Mouse (Mus musculus): ENCODE results near the gene Rgs9. TPM values are rescaled to one million over a fixed set of nuclear protein-coding genes. Genes with fewer than 3 reads are reported as not detected.
A peak's percentile ranks its signal among the peaks of the same experiment; 100 is the strongest.

Rgs9 gene
- polyA plus RNA-seq, 1 experiment from 2014 or later = 12.4 TPM

DNA sequence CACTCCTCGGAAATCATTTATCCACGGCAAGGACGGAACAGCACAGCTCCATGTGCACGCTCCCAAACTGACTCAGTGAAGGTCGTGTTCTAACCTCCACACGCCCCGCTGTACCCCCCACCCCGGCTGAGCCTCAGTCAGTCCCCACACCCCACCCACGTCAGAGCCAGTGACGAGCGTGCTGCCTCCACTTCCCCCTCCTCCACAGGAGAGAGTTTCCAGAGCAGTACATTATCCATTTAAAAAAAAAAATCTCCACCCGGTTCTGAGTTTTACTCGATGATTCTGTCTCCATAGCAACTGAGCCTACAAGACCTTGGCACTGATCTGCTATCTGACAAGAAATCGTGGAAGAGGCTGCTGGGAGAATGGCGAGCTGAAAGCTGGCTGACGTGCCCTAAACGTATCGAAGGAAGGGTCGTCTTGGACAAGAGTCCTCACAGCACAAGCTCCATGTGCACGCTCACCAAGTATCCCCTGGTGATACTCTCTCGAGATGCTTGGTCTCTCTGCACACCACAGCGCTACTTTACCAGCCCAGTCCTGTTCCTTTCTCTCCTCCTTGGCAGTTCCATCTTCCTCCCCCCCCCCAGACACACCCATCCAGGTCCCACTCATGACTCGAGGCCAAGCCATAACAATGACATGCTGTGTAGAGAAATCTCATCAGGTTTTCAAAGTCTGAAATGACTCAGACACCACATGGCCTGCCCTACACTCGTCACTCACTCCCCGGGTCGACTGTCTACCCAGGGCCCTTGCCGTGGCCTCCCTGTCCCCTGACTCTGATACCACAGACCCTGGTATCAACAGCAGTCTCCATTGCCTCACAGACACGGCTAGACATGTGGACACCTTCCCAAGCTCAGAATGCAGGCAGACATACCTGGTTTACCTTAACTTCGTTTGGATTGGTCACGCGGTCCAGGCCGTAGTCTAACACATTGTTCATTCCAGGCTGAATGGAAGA lies 38.7 kb downstream of the Rgs9 start:
- Histone ChIP-seq H3K27me3 (no peaks in the 10 kb centered on the region), H3K9me3 (no peaks in the 10 kb centered on the region), H3K9ac (no peak overlapping the region), H3K4me1 (replicated peaks) (0 out of 2 replicates have a peak, but pooled peaks cover 12% of the 10 kb centered on the region), H3K4me3 (no peak overlapping the region), H3K4me2 (no peak overlapping the region), H3K36me3 (0 out of 2 replicates have a peak, but pooled peaks cover 6% of the 10 kb centered on the region), H3K27ac (replicated peaks) (peak overlapping the region; percentile 59)
- 77% methylated on average over 32 of the region's 32 CpGs for WGBS
- ATAC-seq (ENCODE audit: low FRiP score, low read depth) = peak; percentile 59; the same call in 1 of the 2 replicates

DNA sequence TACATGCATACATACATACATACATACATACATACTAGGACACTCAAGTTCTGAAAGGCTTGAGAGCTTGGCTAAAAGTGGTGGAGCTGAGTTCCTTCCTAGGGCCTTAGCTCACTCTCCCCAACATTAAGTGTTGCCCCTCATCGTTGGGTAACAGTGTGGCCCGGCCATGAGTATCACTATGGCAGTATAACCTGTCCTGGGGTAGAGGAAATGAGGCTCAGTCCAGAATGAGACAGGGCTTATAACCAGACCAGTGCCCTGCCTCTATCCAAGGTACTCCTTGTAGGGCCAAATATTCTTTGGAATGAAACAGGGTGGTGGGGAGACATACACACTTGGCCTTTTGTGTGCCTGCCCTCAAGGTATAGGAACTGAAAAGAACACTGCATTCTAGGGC lies 40.1 kb downstream of the Rgs9 start:
- no peak overlapping the region for H3K4me2 ChIP-seq
- H3K9ac ChIP-seq = no peak overlapping the region
- H3K4me1 ChIP-seq (replicated peaks) = 0 out of 2 replicates have a peak, but pooled peaks cover 7% of the 10 kb centered on the region
- WGBS = 91% methylated on average over 2 of the region's 2 CpGs
- no peaks in the 10 kb centered on the region for H3K27me3 ChIP-seq
- no peak for ATAC-seq (ENCODE audit: low FRiP score, low read depth)
- H3K27ac ChIP-seq (replicated peaks) = no peak overlapping the region
- H3K36me3 ChIP-seq = 0 out of 2 replicates have a peak, but pooled peaks cover 6% of the 10 kb centered on the region
- H3K9me3 ChIP-seq = no peaks in the 10 kb centered on the region
- no peak overlapping the region for H3K4me3 ChIP-seq

DNA sequence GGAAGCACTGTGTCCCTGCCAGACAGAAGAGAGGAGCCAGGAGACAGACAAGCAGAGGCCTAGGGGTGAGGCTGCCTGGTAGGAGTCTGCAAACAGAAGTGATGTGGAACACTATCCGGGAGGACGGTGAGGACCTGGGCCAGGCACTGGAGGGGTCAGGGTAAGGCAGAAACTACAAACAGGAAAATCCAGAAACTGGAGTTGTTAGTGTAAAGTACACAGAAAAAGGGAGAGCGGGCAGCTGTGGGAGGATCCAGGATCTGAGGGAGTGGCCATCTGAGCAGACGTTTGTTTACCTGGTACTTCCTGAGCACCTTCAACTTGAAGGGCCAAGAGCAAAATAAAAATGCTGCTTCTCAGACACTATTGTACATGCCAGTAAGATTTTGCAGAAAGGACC lies 42.9 kb downstream of the Rgs9 start:
- Histone ChIP-seq H3K9ac (no peak overlapping the region), H3K4me2 (no peak overlapping the region), H3K27ac (replicated peaks) (no peak overlapping the region), H3K27me3 (no peaks in the 10 kb centered on the region), H3K4me3 (no peak overlapping the region), H3K9me3 (no peaks in the 10 kb centered on the region), H3K36me3 (no peaks in the 10 kb centered on the region), H3K4me1 (replicated peaks) (0 out of 2 replicates have a peak, but pooled peaks cover 7% of the 10 kb centered on the region)
- ATAC-seq (ENCODE audit: low FRiP score, low read depth) = no peak
- 82% methylated on average over 4 of the region's 4 CpGs for WGBS

DNA sequence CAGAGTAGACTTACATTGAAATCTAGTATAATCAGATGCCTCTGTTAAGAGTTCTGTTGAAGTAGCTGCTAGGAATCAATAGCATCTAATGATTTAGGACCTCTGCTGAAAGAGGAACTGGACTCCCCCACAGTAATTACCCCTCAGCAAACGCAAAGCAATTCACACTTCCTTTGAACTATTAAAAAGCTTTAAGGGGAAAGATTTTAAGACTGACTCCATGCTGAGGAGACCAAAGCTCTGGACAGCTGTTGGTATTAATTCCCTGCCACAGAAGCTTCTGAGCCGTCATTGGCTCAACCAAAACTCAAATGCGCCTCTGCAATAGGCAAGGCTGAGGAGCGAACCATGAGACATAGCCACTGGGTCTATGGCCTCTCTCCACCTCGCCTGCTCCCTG lies 45.4 kb downstream of the Rgs9 start:
- no peak overlapping the region for H3K4me2 ChIP-seq
- H3K9ac ChIP-seq = no peak overlapping the region
- no peaks in the 10 kb centered on the region for H3K4me1 ChIP-seq (replicated peaks)
- ATAC-seq (ENCODE audit: low FRiP score, low read depth) = no peak
- H3K36me3 ChIP-seq = no peaks in the 10 kb centered on the region
- H3K9me3 ChIP-seq = no peaks in the 10 kb centered on the region
- H3K27ac ChIP-seq (replicated peaks) = no peak overlapping the region
- no peaks in the 10 kb centered on the region for H3K27me3 ChIP-seq
- no peak overlapping the region for H3K4me3 ChIP-seq
- WGBS = 70% methylated on average over 5 of the region's 5 CpGs

DNA sequence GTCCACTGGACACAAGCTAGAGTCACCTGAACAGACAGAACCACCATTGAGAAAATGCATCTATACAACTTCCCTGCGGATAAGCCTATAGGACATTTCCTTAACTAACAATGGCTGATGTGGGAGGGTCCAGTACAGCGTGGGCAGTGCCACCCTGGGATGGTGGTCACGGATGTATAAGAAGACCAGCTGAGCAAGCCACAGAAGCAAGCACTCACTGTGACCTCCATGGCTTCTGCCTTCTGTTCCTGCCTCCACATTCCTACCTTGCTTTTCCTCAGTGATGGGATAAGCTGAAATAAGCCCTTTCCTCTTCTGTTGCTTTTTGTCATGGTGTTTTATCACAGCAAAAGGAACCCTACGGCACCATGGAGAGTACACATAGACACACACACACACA lies 47.4 kb downstream of the Rgs9 start:
- Histone ChIP-seq H3K4me1 (replicated peaks) (no peaks in the 10 kb centered on the region), H3K9me3 (no peaks in the 10 kb centered on the region), H3K36me3 (no peaks in the 10 kb centered on the region), H3K4me2 (no peak overlapping the region), H3K27ac (replicated peaks) (no peak overlapping the region), H3K4me3 (no peak overlapping the region), H3K9ac (no peak overlapping the region), H3K27me3 (no peaks in the 10 kb centered on the region)
- 88% methylated on average over 4 of the region's 4 CpGs for WGBS
- no peak for ATAC-seq (ENCODE audit: low FRiP score, low read depth)

DNA sequence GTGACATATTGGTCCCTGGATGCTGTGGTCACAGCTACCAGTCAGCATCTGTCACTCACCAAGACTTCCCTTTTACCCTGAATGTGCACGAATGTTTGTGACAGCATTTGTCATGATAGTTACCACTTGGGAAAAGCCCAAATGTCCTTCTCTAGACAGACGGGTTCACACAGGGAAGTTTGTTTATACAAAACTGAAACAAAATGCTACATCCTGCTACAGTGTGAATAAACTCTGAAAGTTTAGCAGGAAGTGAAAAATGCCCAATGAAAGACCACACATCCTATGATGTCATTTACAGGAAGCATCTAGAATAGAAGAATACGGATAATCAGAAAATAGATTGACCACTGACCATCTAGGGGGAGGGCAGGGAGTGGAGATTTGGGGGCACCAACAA lies 51.0 kb downstream of the Rgs9 start:
- H3K9me3 ChIP-seq = no peaks in the 10 kb centered on the region
- H3K4me3 ChIP-seq = no peak overlapping the region
- no peaks in the 10 kb centered on the region for H3K36me3 ChIP-seq
- ATAC-seq (ENCODE audit: low FRiP score, low read depth) = no peak
- no peak overlapping the region for H3K4me2 ChIP-seq
- no peak overlapping the region for H3K9ac ChIP-seq
- no peaks in the 10 kb centered on the region for H3K27me3 ChIP-seq
- peaks cover 3% of the 10 kb centered on the region; the same call in 1 of the 2 replicates for H3K4me1 ChIP-seq (replicated peaks)
- WGBS = 82% methylated on average over 3 of the region's 3 CpGs
- H3K27ac ChIP-seq (replicated peaks) = no peak overlapping the region

DNA sequence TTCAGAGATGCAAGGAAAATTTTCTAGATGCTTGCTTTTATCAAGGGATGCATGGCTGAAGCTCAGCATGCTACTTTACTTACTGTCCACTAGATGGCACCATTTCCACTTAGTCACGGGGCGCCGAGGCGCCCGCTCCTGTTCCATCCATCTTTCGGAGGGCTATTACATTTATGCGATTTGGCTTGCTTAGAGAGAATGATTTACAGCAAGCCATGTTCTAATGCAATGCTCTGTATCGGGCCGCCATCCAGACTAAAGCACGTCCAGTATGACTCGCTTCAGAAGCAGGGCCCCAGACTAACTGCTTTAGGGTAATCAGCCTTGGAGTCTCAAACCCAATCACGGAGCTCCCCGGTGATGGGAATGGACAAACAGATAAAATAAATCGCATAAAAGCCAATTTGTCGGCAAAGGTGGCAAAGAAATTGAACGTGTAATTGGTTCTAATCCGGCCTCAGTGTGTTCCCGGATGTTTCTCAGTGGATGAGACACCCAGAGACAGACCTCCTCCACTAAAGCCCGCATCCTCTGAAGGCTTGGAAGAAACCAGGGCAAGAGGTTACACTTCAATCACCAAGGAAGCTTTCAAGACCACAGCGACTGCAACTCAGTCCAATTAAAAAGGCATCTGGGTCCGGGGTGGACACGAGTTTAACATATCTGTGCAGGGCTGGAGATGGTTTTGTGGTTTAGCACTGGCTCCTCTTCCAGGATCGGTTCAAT lies 53.1 kb downstream of the Rgs9 start:
- Histone ChIP-seq H3K4me1 (replicated peaks) (peaks cover 3% of the 10 kb centered on the region; the same call in 1 of the 2 replicates), H3K4me2 (peak overlapping the region; percentile 43), H3K9ac (peak overlapping the region; percentile 40; the same call in 1 of the 2 replicates), H3K27ac (replicated peaks) (0 out of 2 replicates have a peak overlapping the region, but pooled peaks have one; percentile 32), H3K4me3 (0 out of 2 replicates have a peak overlapping the region, but pooled peaks have one; percentile 15), H3K27me3 (no peaks in the 10 kb centered on the region), H3K36me3 (no peaks in the 10 kb centered on the region), H3K9me3 (no peaks in the 10 kb centered on the region)
- peak; percentile 74; the same call in 1 of the 2 replicates for ATAC-seq (ENCODE audit: low FRiP score, low read depth)
- 24% methylated on average over 23 of the region's 23 CpGs for whole genome bisulfite sequencing

DNA sequence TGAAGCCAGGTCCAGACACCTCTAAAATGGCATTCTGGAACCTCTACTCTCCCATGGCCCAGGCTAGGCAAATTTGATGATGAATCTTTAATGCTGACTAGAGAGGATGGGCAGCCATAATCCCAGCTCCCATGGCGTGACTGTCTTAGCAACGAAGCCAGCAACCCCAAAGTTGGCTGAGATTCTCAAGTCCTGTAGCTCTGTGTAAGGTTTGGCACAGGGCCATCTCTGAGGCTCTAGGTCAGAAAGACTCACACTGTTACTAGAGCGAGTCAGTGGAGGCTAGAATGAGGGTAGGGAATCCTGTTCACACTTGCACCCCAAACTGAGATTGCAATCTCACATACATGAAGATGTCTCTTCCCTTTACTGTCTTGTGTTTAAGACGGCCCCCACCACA lies 57.8 kb downstream of the Rgs9 start:
- Histone ChIP-seq H3K4me1 (replicated peaks) (peaks cover 16% of the 10 kb centered on the region; the same call in 1 of the 2 replicates), H3K4me3 (no peak overlapping the region), H3K4me2 (no peak overlapping the region), H3K9me3 (no peaks in the 10 kb centered on the region), H3K9ac (no peak overlapping the region), H3K36me3 (no peaks in the 10 kb centered on the region), H3K27me3 (no peaks in the 10 kb centered on the region), H3K27ac (replicated peaks) (no peak overlapping the region)
- 61% methylated on average over 4 of the region's 4 CpGs for WGBS
- no peak for ATAC-seq (ENCODE audit: low FRiP score, low read depth)

DNA sequence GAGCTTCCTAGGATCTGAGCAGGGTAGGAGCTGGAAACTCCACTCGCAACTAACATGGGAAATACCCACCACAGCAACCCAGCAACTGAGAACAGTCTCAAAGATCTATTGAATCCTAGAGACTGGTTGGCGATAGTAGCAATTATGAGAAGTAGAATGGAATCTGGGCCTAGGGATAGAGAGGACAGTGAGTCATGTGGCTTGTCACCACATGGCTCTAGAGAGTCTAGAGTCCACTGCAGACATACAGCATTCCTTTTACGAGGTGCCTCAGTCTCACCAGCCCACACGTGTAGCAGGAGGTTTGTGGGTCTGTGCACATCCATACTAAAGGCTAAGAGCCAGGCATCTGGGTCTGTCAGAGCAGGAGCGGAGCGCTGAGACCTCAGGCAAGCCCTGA lies 59.3 kb downstream of the Rgs9 start:
- no peak overlapping the region for H3K4me2 ChIP-seq
- H3K36me3 ChIP-seq = no peaks in the 10 kb centered on the region
- no peak overlapping the region for H3K4me3 ChIP-seq
- ATAC-seq (ENCODE audit: low FRiP score, low read depth) = no peak
- 0 out of 2 replicates have a peak, but pooled peaks cover 13% of the 10 kb centered on the region for H3K4me1 ChIP-seq (replicated peaks)
- 0 out of 2 replicates have a peak overlapping the region, but pooled peaks have one; percentile 9 for H3K27ac ChIP-seq (replicated peaks)
- H3K27me3 ChIP-seq = no peaks in the 10 kb centered on the region
- no peak overlapping the region for H3K9ac ChIP-seq
- WGBS = 85% methylated on average over 6 of the region's 6 CpGs
- H3K9me3 ChIP-seq = no peaks in the 10 kb centered on the region

DNA sequence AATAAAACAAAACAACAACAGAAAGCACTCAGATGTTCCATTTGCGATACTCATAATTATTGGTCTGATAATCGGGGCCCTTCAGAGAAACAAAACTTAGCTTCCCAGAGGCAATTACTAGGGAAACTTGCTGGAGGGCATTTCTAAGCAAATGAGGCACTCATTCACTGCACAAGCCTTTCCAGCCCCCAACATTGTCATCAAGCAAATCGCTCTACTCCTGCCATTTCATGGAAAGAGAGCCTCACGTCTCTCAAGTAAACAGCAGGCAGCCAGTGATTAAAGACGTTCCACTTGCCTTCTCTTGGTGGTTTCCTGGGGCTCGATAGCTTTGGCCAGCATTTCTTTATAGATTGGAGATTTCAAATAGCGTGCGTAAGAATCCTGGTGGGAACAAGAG lies 60.1 kb downstream of the Rgs9 start:
- Histone ChIP-seq H3K4me1 (replicated peaks) (0 out of 2 replicates have a peak, but pooled peaks cover 13% of the 10 kb centered on the region), H3K4me3 (no peak overlapping the region), H3K4me2 (no peak overlapping the region), H3K27me3 (no peaks in the 10 kb centered on the region), H3K9ac (no peak overlapping the region), H3K27ac (replicated peaks) (peak overlapping the region; percentile 9; the same call in 1 of the 2 replicates), H3K9me3 (no peaks in the 10 kb centered on the region), H3K36me3 (no peaks in the 10 kb centered on the region)
- 34% methylated on average over 8 of the region's 8 CpGs for WGBS
- no peak for ATAC-seq (ENCODE audit: low FRiP score, low read depth)

DNA sequence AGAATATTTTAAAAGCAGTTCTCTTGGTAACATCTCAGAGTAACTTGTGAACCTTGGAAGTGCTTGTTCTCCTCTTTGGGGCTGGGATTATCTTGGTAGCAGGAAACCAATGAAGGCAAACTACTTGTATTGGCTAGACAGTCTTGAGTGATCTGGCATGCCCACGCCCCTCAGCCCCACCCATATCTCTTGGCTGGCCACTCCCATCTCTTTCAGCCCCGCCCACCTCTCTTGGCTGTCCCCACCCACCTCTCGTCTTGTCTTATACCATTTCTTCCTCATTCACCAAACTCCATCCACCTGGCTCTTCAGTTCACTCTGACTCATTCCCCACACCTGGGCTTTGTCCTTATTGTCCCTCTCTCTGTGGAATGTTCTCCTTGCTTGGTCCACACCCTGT lies 64.3 kb downstream of the Rgs9 start:
- no peak for ATAC-seq (ENCODE audit: low FRiP score, low read depth)
- 72% methylated on average over 3 of the region's 3 CpGs for WGBS

DNA sequence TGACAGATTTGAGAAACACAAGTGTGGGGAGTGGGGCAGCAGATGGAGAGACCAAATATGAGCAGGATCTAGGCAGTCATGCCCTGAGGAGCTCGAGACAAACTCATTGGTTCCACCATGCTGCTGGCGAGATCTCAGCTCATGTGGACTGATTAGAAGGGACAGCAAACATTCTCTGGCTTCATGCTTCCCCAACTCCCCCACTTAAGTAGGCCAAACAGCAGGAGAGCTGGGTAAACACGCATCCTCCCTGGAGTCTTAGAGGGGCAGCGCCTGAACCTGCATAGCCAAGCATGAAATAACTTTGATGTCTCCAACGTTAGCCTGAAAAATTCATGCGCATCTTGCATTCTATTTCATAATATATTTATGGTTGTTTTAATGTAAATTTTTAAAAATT lies 65.1 kb downstream of the Rgs9 start:
- ATAC-seq (ENCODE audit: low FRiP score, low read depth) = no peak
- Histone ChIP-seq H3K9me3 (no peaks in the 10 kb centered on the region), H3K36me3 (no peaks in the 10 kb centered on the region), H3K9ac (no peak overlapping the region), H3K27ac (replicated peaks) (no peak overlapping the region), H3K27me3 (no peaks in the 10 kb centered on the region), H3K4me1 (replicated peaks) (0 out of 2 replicates have a peak, but pooled peaks cover under 1% of the 10 kb centered on the region), H3K4me2 (no peak overlapping the region), H3K4me3 (no peak overlapping the region)
- 76% methylated on average over 6 of the region's 6 CpGs for WGBS

More for the DNA sequence above, 64.3 kb downstream of the Rgs9 start:
- no peak overlapping the region for H3K9ac ChIP-seq
- H3K9me3 ChIP-seq = no peaks in the 10 kb centered on the region
- no peaks in the 10 kb centered on the region for H3K36me3 ChIP-seq
- H3K27ac ChIP-seq (replicated peaks) = no peak overlapping the region
- no peak overlapping the region for H3K4me2 ChIP-seq
- H3K4me3 ChIP-seq = no peak overlapping the region
- no peaks in the 10 kb centered on the region for H3K27me3 ChIP-seq
- 0 out of 2 replicates have a peak, but pooled peaks cover 9% of the 10 kb centered on the region for H3K4me1 ChIP-seq (replicated peaks)

Measured in hindbrain, embryonic 15.5 days (tissue).